Mouse (Mus musculus) midbrain, embryonic 11.5 days (tissue): ENCODE results near the gene Cdcp1. TPM values are rescaled to one million over a fixed set of nuclear protein-coding genes. Genes with fewer than 3 reads are reported as not detected.

ENCODE experiments used
- ATAC-seq: fragments of 200-750 bp; cut with Nextera tagmentation; 2 replicates; pipeline ENCODE4 v1.8.0; 2017; ENCODE audit warnings: moderate TSS enrichment, moderate library complexity; ENCODE audit not compliant: low FRiP score
- DNase-seq: peaks from one replicate; pipeline ENCODE4 v3.0.0; 2015; ENCODE audit warnings: low spot score; ENCODE audit errors: missing footprints
- H3K27ac ChIP-seq: fragments of 300-500 bp; sonication (generic); 2 replicates; pipeline ENCODE4 v1.5.1; 2014; ENCODE audit warnings: low read depth, low read length
- H3K27me3 ChIP-seq: fragments of 300-500 bp; sonication (generic); 2 replicates; pipeline ENCODE4 v1.6.1; 2014; ENCODE audit warnings: mild to moderate bottlenecking, low read length, moderate library complexity, mixed read lengths; ENCODE audit not compliant: control insufficient read depth, insufficient read depth
- H3K36me3 ChIP-seq: fragments of 300-500 bp; sonication (generic); 2 replicates; pipeline ENCODE4 v1.6.1; 2014; ENCODE audit warnings: mild to moderate bottlenecking, low read length, moderate library complexity, mixed read lengths; ENCODE audit not compliant: control insufficient read depth, insufficient read depth
- H3K4me1 ChIP-seq: fragments of 300-500 bp; sonication (generic); 2 replicates; pipeline ENCODE4 v1.6.1; 2014; ENCODE audit warnings: low read length; ENCODE audit not compliant: control insufficient read depth, insufficient read depth
- H3K4me2 ChIP-seq: fragments of 300-500 bp; sonication (generic); 2 replicates; pipeline ENCODE4 v1.6.1; 2014; ENCODE audit warnings: mild to moderate bottlenecking, moderate library complexity
- H3K4me3 ChIP-seq: fragments of 300-500 bp; sonication (generic); 2 replicates; pipeline ENCODE4 v1.5.1; 2014; ENCODE audit warnings: low read depth, low read length
- H3K9ac ChIP-seq: fragments of 300-500 bp; sonication (generic); 2 replicates; pipeline ENCODE4 v1.6.1; 2014; ENCODE audit warnings: low read length
- H3K9me3 ChIP-seq: fragments of 300-500 bp; sonication (generic); 2 replicates; pipeline ENCODE4 v1.6.1; 2016; ENCODE audit warnings: low read length; ENCODE audit not compliant: control insufficient read depth
- WGBS: fragments of 180-500 bp; shearing (Covaris S2); extraction: QIAGEN DNeasy Blood & Tissue Kit; methylation state at CpG from one replicate; pipeline ENCODE4 v1.1.7; 2014; 5-methylcytosine and 5-hydroxymethylcytosine counted together
- polyA plus RNA-seq: library from polyadenylated mRNA; unstranded; fragments of >200 nt; fragmentation: Nextera tagmentation; extraction: Ambion mirVana; gene quantifications from 2 replicates; pipeline ENCODE4 v1.2.1, GENCODE M21; 2014

The Cdcp1 gene
- polyA plus RNA-seq, 1 experiment from 2014 or later: 0.29 TPM

DNA sequence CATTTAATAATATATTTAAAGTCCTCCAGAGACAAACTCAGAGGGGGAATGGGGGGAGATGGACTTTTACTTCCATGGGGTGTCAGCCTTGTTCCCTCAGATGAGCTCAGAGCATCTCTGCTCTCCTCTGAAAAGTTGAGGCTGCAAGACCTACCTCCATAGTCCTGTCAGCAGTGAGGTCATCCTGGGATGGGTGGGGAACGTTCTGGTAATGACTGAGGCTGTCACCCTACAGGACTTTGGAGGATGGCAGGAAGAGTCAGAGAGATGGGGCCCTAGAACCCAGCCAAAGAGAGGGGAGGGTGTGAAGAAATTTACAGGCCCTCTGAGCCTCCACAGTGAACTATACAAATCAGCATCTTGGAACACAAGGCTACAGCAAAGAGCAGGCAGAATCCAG lies 64.3 kb downstream of the Cdcp1 start:
- Histone ChIP-seq H3K36me3 (no peaks in the 10 kb centered on the region), H3K4me1 (no peaks in the 10 kb centered on the region), H3K4me3 (no peak overlapping the region), H3K9ac (no peak overlapping the region), H3K27ac (no peak overlapping the region), H3K4me2 (no peak overlapping the region), H3K27me3 (no peaks in the 10 kb centered on the region), H3K9me3 (no peaks in the 10 kb centered on the region)
- 58% methylated on average over 1 of the region's 1 CpGs for WGBS
- no peak for DNase-seq
- ATAC-seq: no peak

GRCm38 (mm10) chr9:123150241-123151020 lies 65.4 kb downstream of the Cdcp1 start, which contains the start of gene Clec3b:
Clec3b (plus strand) TSS chr9:123150946.
- Histone ChIP-seq H3K27ac (no peak within 1 kb of the TSS), H3K4me1 (no peaks in the 10 kb centered on the region), H3K4me3 (no peak within 1 kb of the TSS), H3K27me3 (no peaks in the 10 kb centered on the region), H3K9me3 (no peaks in the 10 kb centered on the region), H3K9ac (no peak within 1 kb of the TSS), H3K36me3 (no peaks in the 10 kb centered on the region), H3K4me2 (no peak within 1 kb of the TSS)
- no peak for DNase-seq
- no peak for ATAC-seq
- WGBS: 85% methylated on average over 5 of the region's 5 CpGs

DNA sequence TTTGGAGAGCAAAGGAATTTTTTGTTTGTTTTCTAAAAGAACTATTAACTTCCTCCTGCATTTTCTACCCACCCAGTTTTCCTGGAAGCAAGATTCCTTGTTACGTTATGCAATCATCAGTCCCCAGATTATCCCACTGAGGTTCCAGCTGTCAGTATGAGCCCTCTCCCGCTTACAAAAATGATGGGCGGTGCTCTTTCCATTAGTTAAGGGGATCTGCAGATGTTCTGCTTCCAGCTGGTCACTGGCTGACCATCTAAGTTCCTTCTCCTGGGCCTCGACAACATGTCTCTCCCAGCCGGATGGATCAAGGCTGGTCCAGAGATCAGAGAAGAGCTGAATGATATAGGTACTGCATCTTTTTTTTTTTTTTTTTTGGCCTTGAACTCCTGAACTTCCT lies 67.4 kb downstream of the Cdcp1 start:
- Histone ChIP-seq H3K9ac (no peak overlapping the region), H3K27me3 (no peaks in the 10 kb centered on the region)
- no peak for ATAC-seq

GRCm38 (mm10) chr9:123139887-123140614 lies 75.8 kb downstream of the Cdcp1 start:
- H3K4me2 ChIP-seq: no peak overlapping the region
- DNase-seq: no peak
- WGBS: 84% methylated on average over 4 of the region's 4 CpGs
- peaks cover 15% of the 10 kb centered on the region for H3K36me3 ChIP-seq
- no peaks in the 10 kb centered on the region for H3K4me1 ChIP-seq
- H3K9me3 ChIP-seq: no peaks in the 10 kb centered on the region
- no peak for ATAC-seq
- no peak overlapping the region for H3K27ac ChIP-seq
- H3K9ac ChIP-seq: no peak overlapping the region
- no peaks in the 10 kb centered on the region for H3K27me3 ChIP-seq
- H3K4me3 ChIP-seq: no peak overlapping the region

More for the DNA sequence above, 67.4 kb downstream of the Cdcp1 start:
- 79% methylated on average over 5 of the region's 5 CpGs for WGBS
- DNase-seq: no peak
- H3K4me2 ChIP-seq: no peak overlapping the region
- H3K4me3 ChIP-seq: no peak overlapping the region
- H3K27ac ChIP-seq: no peak overlapping the region
- H3K4me1 ChIP-seq: no peaks in the 10 kb centered on the region
- H3K9me3 ChIP-seq: no peaks in the 10 kb centered on the region
- H3K36me3 ChIP-seq: no peaks in the 10 kb centered on the region

- Histone ChIP-seq H3K9ac (no peak overlapping the region), H3K9me3 (no peaks in the 10 kb centered on the region), H3K27me3 (no peaks in the 10 kb centered on the region), H3K36me3 (peaks cover 21% of the 10 kb centered on the region), H3K27ac (no peak overlapping the region), H3K4me1 (no peaks in the 10 kb centered on the region), H3K4me3 (no peak overlapping the region), H3K4me2 (no peak overlapping the region)
- DNase-seq: no peak
- WGBS: 81% methylated on average over 5 of the region's 5 CpGs
- ATAC-seq: no peak
Observed at GRCm38 (mm10) chr9:123138891-123139474, 76.9 kb downstream of the Cdcp1 start.

DNA sequence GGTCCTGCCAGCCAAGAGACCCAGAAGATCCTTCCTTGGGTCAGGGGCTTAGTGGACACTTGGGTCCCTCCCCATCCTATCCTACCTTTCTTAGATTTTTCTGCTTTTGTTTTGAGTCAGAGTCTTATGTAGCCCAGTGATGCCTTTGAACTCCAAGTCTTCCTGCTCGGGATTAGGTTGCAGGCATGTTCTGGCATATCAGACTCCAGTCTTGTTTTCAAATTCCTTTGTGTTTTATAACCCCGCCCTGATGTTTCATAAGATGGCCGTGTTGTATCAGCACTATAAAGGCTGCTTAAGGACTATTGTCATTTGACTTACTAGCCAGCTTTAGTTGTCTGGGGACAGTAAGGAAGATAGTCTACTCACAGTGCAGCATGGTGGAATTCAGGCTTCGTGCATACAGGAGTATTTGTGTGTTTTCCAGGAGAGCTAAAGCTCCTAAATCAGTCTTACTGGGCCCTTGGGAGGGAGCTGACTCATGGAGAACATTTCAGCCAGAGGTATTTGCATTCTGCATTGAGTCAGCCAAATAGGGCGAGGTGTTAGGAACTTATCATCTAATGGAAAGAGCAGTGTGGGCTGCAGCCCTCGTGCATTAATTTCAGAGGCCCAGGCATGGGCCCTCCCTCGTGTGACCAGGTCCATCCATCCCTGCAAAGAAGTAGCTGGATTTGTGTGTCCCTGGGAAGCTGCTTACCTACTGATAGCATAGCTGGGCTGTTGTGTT lies 78.7 kb downstream of the Cdcp1 start:
- ATAC-seq (no peak), DNase-seq (no peak)
- no peak overlapping the region for H3K4me2 ChIP-seq
- no peaks in the 10 kb centered on the region for H3K4me1 ChIP-seq
- peaks cover 32% of the 10 kb centered on the region for H3K36me3 ChIP-seq
- H3K9me3 ChIP-seq: no peaks in the 10 kb centered on the region
- WGBS: 91% methylated on average over 7 of the region's 7 CpGs
- no peaks in the 10 kb centered on the region for H3K27me3 ChIP-seq
- H3K27ac ChIP-seq: no peak overlapping the region
- H3K9ac ChIP-seq: no peak overlapping the region
- no peak overlapping the region for H3K4me3 ChIP-seq

GRCm38 (mm10) chr9:123132994-123133393 lies 82.8 kb downstream of the Cdcp1 start:
- peaks cover 45% of the 10 kb centered on the region for H3K36me3 ChIP-seq
- 90% methylated on average over 3 of the region's 3 CpGs for WGBS
- H3K27ac ChIP-seq: no peak overlapping the region
- no peak overlapping the region for H3K4me2 ChIP-seq
- no peak overlapping the region for H3K9ac ChIP-seq
- H3K9me3 ChIP-seq: no peaks in the 10 kb centered on the region
- ATAC-seq (no peak), DNase-seq (no peak)
- H3K4me1 ChIP-seq: no peaks in the 10 kb centered on the region
- H3K27me3 ChIP-seq: no peaks in the 10 kb centered on the region
- H3K4me3 ChIP-seq: no peak overlapping the region

- 93% methylated on average over 6 of the region's 6 CpGs for WGBS
- H3K9ac ChIP-seq: no peak overlapping the region
- H3K27ac ChIP-seq: no peak overlapping the region
- no peak overlapping the region for H3K4me2 ChIP-seq
- ATAC-seq: no peak
- peaks cover 23% of the 10 kb centered on the region for H3K36me3 ChIP-seq
- H3K27me3 ChIP-seq: no peaks in the 10 kb centered on the region
- no peak overlapping the region for H3K4me3 ChIP-seq
- H3K9me3 ChIP-seq: no peaks in the 10 kb centered on the region
- no peaks in the 10 kb centered on the region for H3K4me1 ChIP-seq
- no peak for DNase-seq
Observed at GRCm38 (mm10) chr9:123127663-123128062, 88.2 kb downstream of the Cdcp1 start.
